Mouse (Mus musculus) intestine, embryonic 14.5 days (tissue): Measurements from ENCODE around the gene Olfr390. TPM values are rescaled to one million over a fixed set of nuclear protein-coding genes. Genes with fewer than 3 reads are reported as not detected.

ENCODE experiments used
- ATAC-seq: fragments of 200-750 bp; cut with Nextera tagmentation; replicated peaks from 2 replicates; pipeline ENCODE4 v1.8.0; 2017; ENCODE audit warnings: low read depth, moderate number of reproducible peaks, moderate TSS enrichment, moderate library complexity; ENCODE audit not compliant: low FRiP score, low TSS enrichment
- DNase-seq: peaks from one replicate; pipeline ENCODE4 v3.0.0-alpha.2; 2018; ENCODE audit warnings: low spot score
- H3K27ac ChIP-seq: fragments of 300-500 bp; sonication (generic); 2 replicates; pipeline ENCODE4 v1.5.1; 2014; ENCODE audit warnings: low read depth, mild to moderate bottlenecking, control low read depth
- H3K27me3 ChIP-seq: fragments of 300-500 bp; sonication (generic); replicated peaks from 2 replicates; pipeline ENCODE4 v1.6.1; 2014; ENCODE audit warnings: low read length, control low read depth; ENCODE audit not compliant: control insufficient read depth, insufficient read depth
- H3K36me3 ChIP-seq: fragments of 300-500 bp; sonication (generic); 2 replicates; pipeline ENCODE4 v1.6.1; 2014; ENCODE audit warnings: low read length, control low read depth; ENCODE audit not compliant: control insufficient read depth, insufficient read depth
- H3K4me1 ChIP-seq: fragments of 300-500 bp; sonication (generic); replicated peaks from 2 replicates; pipeline ENCODE4 v1.6.1; 2014; ENCODE audit warnings: low read length, control low read depth, mixed read lengths; ENCODE audit not compliant: control insufficient read depth, insufficient read depth
- H3K4me2 ChIP-seq: fragments of 300-500 bp; sonication (generic); 2 replicates; pipeline ENCODE4 v1.6.1; 2014; ENCODE audit warnings: low read length
- H3K4me3 ChIP-seq: fragments of 300-500 bp; sonication (generic); 2 replicates; pipeline ENCODE4 v1.5.1; 2014; ENCODE audit warnings: low read depth, low read length, control low read depth, mixed read lengths
- H3K9ac ChIP-seq: fragments of 300-500 bp; sonication (generic); 2 replicates; pipeline ENCODE4 v1.6.1; 2014; ENCODE audit warnings: mild to moderate bottlenecking, low read length
- H3K9me3 ChIP-seq: fragments of 300-500 bp; sonication (generic); 2 replicates; pipeline ENCODE4 v1.6.1; 2016; ENCODE audit warnings: low read length, control low read depth; ENCODE audit not compliant: control insufficient read depth
- WGBS: fragments of 180-500 bp; shearing (Covaris S2); extraction: QIAGEN DNeasy Blood & Tissue Kit; methylation state at CpG from one replicate; pipeline ENCODE4 v1.1.7; 2014; 5-methylcytosine and 5-hydroxymethylcytosine counted together
- polyA plus RNA-seq: library from polyadenylated mRNA; unstranded; fragments of >200 nt; fragmentation: Nextera tagmentation; extraction: Ambion mirVana; gene quantifications from 2 replicates; pipeline ENCODE4 v1.2.1, GENCODE M21; 2014

Olfr390 gene
- polyA plus RNA-seq = not detected in 2 replicates

GRCm38 (mm10) chr11:73782664-73783063 lies at the start of gene Olfr390:
TSS of gene Olfr390 (plus strand) at chr11:73782964.
- Histone ChIP-seq H3K27ac (no peak within 1 kb of the TSS), H3K9ac (no peak within 1 kb of the TSS), H3K4me2 (no peak within 1 kb of the TSS), H3K9me3 (no peaks in the 10 kb centered on the region), H3K4me3 (no peak within 1 kb of the TSS), H3K4me1 (no peaks in the 10 kb centered on the region), H3K27me3 (no peaks in the 10 kb centered on the region), H3K36me3 (no peaks in the 10 kb centered on the region)
- WGBS = 69% methylated on average over 1 of the region's 1 CpGs
- DNase-seq (no peak), ATAC-seq (no peak)

- no peaks in the 10 kb centered on the region for H3K4me1 ChIP-seq
- DNase-seq (no peak), ATAC-seq (no peak)
- H3K4me2 ChIP-seq = no peak overlapping the region
- no peak overlapping the region for H3K27ac ChIP-seq
- no peak overlapping the region for H3K9ac ChIP-seq
- H3K4me3 ChIP-seq = no peak overlapping the region
- H3K36me3 ChIP-seq = no peaks in the 10 kb centered on the region
- no peaks in the 10 kb centered on the region for H3K9me3 ChIP-seq
- H3K27me3 ChIP-seq = no peaks in the 10 kb centered on the region
These were observed 23.6 kb upstream of the Olfr390 start for GRCm38 (mm10) chr11:73759115-73759514.

- DNase-seq (no peak), ATAC-seq (no peak)
- Histone ChIP-seq H3K4me3 (no peak within 1 kb of the TSS), H3K9me3 (no peaks in the 10 kb centered on the region), H3K27ac (no peak within 1 kb of the TSS), H3K9ac (no peak within 1 kb of the TSS), H3K27me3 (no peaks in the 10 kb centered on the region), H3K36me3 (no peaks in the 10 kb centered on the region), H3K4me1 (no peaks in the 10 kb centered on the region), H3K4me2 (no peak within 1 kb of the TSS)
- 86% methylated on average over 1 of the region's 1 CpGs for WGBS
These were observed 2.2 kb upstream of the Olfr390 start, which contains the start of gene Olfr389 for GRCm38 (mm10) chr11:73780613-73781012. TSS of gene Olfr389 (minus strand) at chr11:73780713.

GRCm38 (mm10) chr11:73802952-73803351 lies 20.2 kb downstream of the Olfr390 start, which contains the start of gene Olfr391-ps:
TSS of gene Olfr391-ps (minus strand) at chr11:73803052.
- H3K27ac ChIP-seq = no peak within 1 kb of the TSS
- 0 out of 2 replicates have a peak, but pooled peaks cover 3% of the 10 kb centered on the region for H3K9me3 ChIP-seq
- WGBS = 17% methylated on average over 1 of the region's 1 CpGs
- DNase-seq = no peak
- no peak for ATAC-seq
- H3K27me3 ChIP-seq = no peaks in the 10 kb centered on the region
- no peak within 1 kb of the TSS for H3K4me3 ChIP-seq
- H3K36me3 ChIP-seq = no peaks in the 10 kb centered on the region
- no peak within 1 kb of the TSS for H3K9ac ChIP-seq
- H3K4me2 ChIP-seq = no peak within 1 kb of the TSS
- H3K4me1 ChIP-seq = no peaks in the 10 kb centered on the region

GRCm38 (mm10) chr11:73816949-73817348 lies 34.2 kb downstream of the Olfr390 start, which contains the start of gene Olfr392:
TSS of gene Olfr392 (minus strand) at chr11:73817049.
- no peaks in the 10 kb centered on the region for H3K27me3 ChIP-seq
- no peaks in the 10 kb centered on the region for H3K4me1 ChIP-seq
- ATAC-seq (no peak), DNase-seq (no peak)
- H3K4me2 ChIP-seq = no peak within 1 kb of the TSS
- no peak within 1 kb of the TSS for H3K9ac ChIP-seq
- 94% methylated on average over 1 of the region's 1 CpGs for WGBS
- H3K4me3 ChIP-seq = no peak within 1 kb of the TSS
- H3K9me3 ChIP-seq = no peaks in the 10 kb centered on the region
- H3K36me3 ChIP-seq = no peaks in the 10 kb centered on the region
- no peak within 1 kb of the TSS for H3K27ac ChIP-seq

Other genes starting within 250 kb of the Olfr390 start
- not detected in 2 replicates for gene Olfr385, start 190.0 kb upstream of the Olfr390 start, polyA plus RNA-seq
- not detected in 2 replicates for gene Olfr384, start 184.4 kb upstream of the Olfr390 start, polyA plus RNA-seq
- gene Zfp735, start 94.2 kb upstream of the Olfr390 start, polyA plus RNA-seq = not detected in 2 replicates
- gene Olfr389, start 2.3 kb upstream of the Olfr390 start, polyA plus RNA-seq = not detected in 2 replicates
- not detected in 2 replicates for gene Olfr391-ps, start 20.1 kb downstream of the Olfr390 start, polyA plus RNA-seq
- gene Olfr392, start 34.1 kb downstream of the Olfr390 start, polyA plus RNA-seq = not detected in 2 replicates
- gene Olfr393, start 68.5 kb downstream of the Olfr390 start, polyA plus RNA-seq = not detected in 2 replicates
- gene Olfr394, start 107.8 kb downstream of the Olfr390 start, polyA plus RNA-seq = not detected in 2 replicates
- not detected in 2 replicates for gene Olfr395, start 126.3 kb downstream of the Olfr390 start, polyA plus RNA-seq
- gene Olfr23, start 153.7 kb downstream of the Olfr390 start, polyA plus RNA-seq = not detected in 2 replicates
- gene Olfr397, start 177.9 kb downstream of the Olfr390 start, polyA plus RNA-seq = not detected in 2 replicates
- gene Olfr398, start 207.4 kb downstream of the Olfr390 start, polyA plus RNA-seq = not detected in 2 replicates